Mouse (Mus musculus): ENCODE measurements around the gene Itih3. TPM values are rescaled to one million over a fixed set of nuclear protein-coding genes. Genes with fewer than 3 reads are reported as not detected.

Itih3 gene
- total RNA-seq, 2 experiments from 2014 or later = 0.12 to 0.23 TPM

- intact Hi-C loops (cut with DNase I) = loop anchor here (5.0 kb wide), 1 partner anchor 152 kb away; no protein-coding TSS in a partner anchor
- DNase-seq = no peak
These were observed 54.7 kb downstream of the Itih3 start for GRCm38 (mm10) chr14:30868826-30869225.

- peak; percentile 63 to 81 for DNase-seq
- intact Hi-C loops (cut with DNase I) = loop anchor here (2.0 to 5.0 kb wide), 3 partner anchors 14 to 172 kb away; no protein-coding TSS in a partner anchor
These were observed 56.5 kb downstream of the Itih3 start for GRCm38 (mm10) chr14:30867042-30867441.

GRCm38 (mm10) chr14:30865311-30865710 is 58.2 kb downstream of the Itih3 start:
- intact Hi-C loops (cut with DNase I) = loop anchor here (5.0 kb wide), 1 partner anchor 148 kb away; no protein-coding TSS in a partner anchor
- DNase-seq = no peak

- intact Hi-C loops (cut with DNase I) = no loop called here
- no peak for DNase-seq
These were observed 61.2 kb downstream of the Itih3 start for GRCm38 (mm10) chr14:30862368-30862767.

GRCm38 (mm10) chr14:30861421-30862125 is 62.0 kb downstream of the Itih3 start:
- DNase-seq = no peak
- intact Hi-C loops (cut with DNase I) = no loop called here

Other genes with a start within 250 kb of the Itih3 start
- 1 to 10 TPM; 5.9 to 8.5 TPM for gene Sfmbt1, start 208.9 kb downstream of the Itih3 start, total RNA-seq (2021)
- gene Tmem110, start 98.2 kb downstream of the Itih3 start, total RNA-seq (2021) = 1 to 10 TPM; 6.2 to 7.0 TPM
- gene Mustn1, start 44.6 kb downstream of the Itih3 start, total RNA-seq (2021) = 10 to 100 TPM; 56.6 to 62.5 TPM
- under 1 TPM in 1 of 2 experiments, not detected in 1; 0.38 TPM for gene Itih4, start 37.3 kb downstream of the Itih3 start, total RNA-seq (2021)
- gene Itih1, start 19.5 kb upstream of the Itih3 start, total RNA-seq (2021) = under 1 TPM in 1 of 2 experiments, not detected in 1; 0.08 TPM
- 1 to 10 TPM; 4.7 TPM for gene Nek4, start 27.6 kb upstream of the Itih3 start, total RNA-seq (2021)
- gene Glt8d1, start 77.6 kb upstream of the Itih3 start, total RNA-seq (2021) = 10 to 100 TPM in 1 of 2 experiments, 1 to 10 TPM in 1; 9.2 to 10.9 TPM
- 100 to 1,000 TPM; 113 to 123 TPM for gene Spcs1, start 77.9 kb upstream of the Itih3 start, total RNA-seq (2021)
- 10 to 100 TPM; 34.8 to 37.0 TPM for gene Pbrm1, start 95.4 kb upstream of the Itih3 start, total RNA-seq (2021)
- gene Gnl3, start 95.4 kb upstream of the Itih3 start, total RNA-seq (2021) = 10 to 100 TPM; 23.0 to 33.0 TPM
- gene Smim4, start 205.2 kb upstream of the Itih3 start, total RNA-seq (2021) = 10 to 100 TPM; 29.3 to 40.5 TPM
- gene Nt5dc2, start 207.3 kb upstream of the Itih3 start, total RNA-seq (2021) = 1 to 10 TPM; 2.2 to 2.4 TPM
- gene Stab1, start 244.9 kb upstream of the Itih3 start, total RNA-seq (2021) = 10 to 100 TPM; 15.6 to 17.7 TPM

All from gastrocnemius, postnatal 36 days (tissue).